Mouse (Mus musculus): ENCODE results near the gene Dab1.

GRCm38 (mm10) chr4:104714925-104715519 is 1095.9 kb downstream of the Dab1 start:
- TF ChIP-seq CTCF (IDR thresholded peaks at IDR 0.05; ENCODE audit: low read depth) (no peak), EP300 (IDR thresholded peaks at IDR 0.05; ENCODE audit: low read depth) (no peak)
